Mouse (Mus musculus): ENCODE measurements at regions not wholly inside any gene's neighbourhood (a gene's known extent, or its start where the extent isn't known, plus 50 kb on each side); places are given as distances from the start of the nearest gene placed in this dataset.

- ATAC-seq: peak; percentile 62; the same call in 1 of the 2 replicates
- whole genome bisulfite sequencing: 80% methylated on average over 5 of the region's 5 CpGs
- Histone ChIP-seq H3K4me1 (no peaks in the 10 kb centered on the region), H3K27ac (no peak overlapping the region), H3K9me3 (replicated peaks) (no peaks in the 10 kb centered on the region), H3K27me3 (no peaks in the 10 kb centered on the region), H3K9ac (no peak overlapping the region), H3K4me3 (no peak overlapping the region), H3K36me3 (ENCODE audit: poor library complexity, severe bottlenecking) (no peaks in the 10 kb centered on the region), H3K4me2 (no peak overlapping the region)
Measured at GRCm38 (mm10) chr14:108152981-108153380, 761.0 kb downstream of the Slitrk1 start.

DNA sequence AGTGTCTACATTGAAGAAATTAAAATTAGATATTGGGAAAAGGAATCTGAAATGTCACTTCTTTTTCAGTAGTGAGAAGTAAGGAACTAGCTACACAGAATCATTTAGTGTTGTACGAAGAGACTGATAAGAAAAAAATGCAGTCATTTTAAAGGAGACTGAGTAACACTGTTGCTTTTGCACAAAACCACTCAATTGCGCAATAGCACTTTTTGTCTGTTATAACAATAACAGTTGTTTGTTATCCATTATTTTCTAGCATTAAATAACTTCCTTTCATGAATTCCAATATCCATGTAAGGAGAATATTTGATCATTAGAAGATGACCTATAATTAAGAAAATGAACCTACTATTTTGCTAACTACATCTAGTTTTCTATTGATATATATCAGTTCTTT lies 790.8 kb downstream of the Slitrk1 start:
- 93% methylated on average over 2 of the region's 2 CpGs for WGBS
- Histone ChIP-seq H3K4me3 (no peak overlapping the region), H3K4me1 (no peaks in the 10 kb centered on the region), H3K27me3 (no peaks in the 10 kb centered on the region), H3K9me3 (replicated peaks) (no peaks in the 10 kb centered on the region), H3K4me2 (no peak overlapping the region), H3K36me3 (ENCODE audit: poor library complexity, severe bottlenecking) (no peaks in the 10 kb centered on the region), H3K9ac (no peak overlapping the region), H3K27ac (no peak overlapping the region)
- no peak for ATAC-seq

- 80% methylated on average over 2 of the region's 2 CpGs for WGBS
- Histone ChIP-seq H3K27me3 (no peaks in the 10 kb centered on the region), H3K4me1 (no peaks in the 10 kb centered on the region), H3K4me3 (no peak overlapping the region), H3K36me3 (ENCODE audit: poor library complexity, severe bottlenecking) (no peaks in the 10 kb centered on the region), H3K9ac (no peak overlapping the region), H3K27ac (no peak overlapping the region), H3K4me2 (no peak overlapping the region), H3K9me3 (replicated peaks) (no peaks in the 10 kb centered on the region)
- ATAC-seq: no peak
Measured at GRCm38 (mm10) chr14:108105009-108105408, 808.9 kb downstream of the Slitrk1 start.

- ATAC-seq: no peak
- Histone ChIP-seq H3K9me3 (replicated peaks) (no peaks in the 10 kb centered on the region), H3K4me3 (no peak overlapping the region), H3K27me3 (no peaks in the 10 kb centered on the region), H3K4me2 (no peak overlapping the region), H3K36me3 (ENCODE audit: poor library complexity, severe bottlenecking) (no peaks in the 10 kb centered on the region), H3K9ac (no peak overlapping the region), H3K4me1 (no peaks in the 10 kb centered on the region), H3K27ac (no peak overlapping the region)
- WGBS: 81% methylated on average over 2 of the region's 2 CpGs
Measured at GRCm38 (mm10) chr14:108090965-108091364, 823.0 kb downstream of the Slitrk1 start.

DNA sequence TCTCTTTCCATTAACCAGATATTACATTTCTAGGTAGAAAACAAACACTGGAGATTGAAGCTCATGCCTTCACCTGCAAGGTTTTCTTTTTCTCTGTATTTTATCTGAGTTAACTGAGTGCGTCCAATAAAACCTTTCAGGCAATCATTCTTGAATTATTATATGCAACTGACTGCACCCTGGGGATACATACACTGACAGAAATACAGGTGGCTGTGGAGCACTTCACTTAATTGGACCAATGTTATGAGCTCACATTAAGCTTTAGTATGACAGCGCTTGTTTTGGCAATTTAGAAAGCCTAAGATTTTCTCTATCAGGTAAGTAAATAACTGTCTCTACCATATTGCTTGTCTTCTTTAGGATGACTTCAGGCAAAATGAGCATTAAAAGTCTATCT lies 864.0 kb downstream of the Slitrk1 start:
- no peaks in the 10 kb centered on the region for H3K27me3 ChIP-seq
- H3K4me1 ChIP-seq: no peaks in the 10 kb centered on the region
- H3K9me3 ChIP-seq (replicated peaks): no peaks in the 10 kb centered on the region
- no peak for ATAC-seq
- WGBS: 89% methylated on average over 2 of the region's 2 CpGs
- no peak overlapping the region for H3K9ac ChIP-seq
- no peaks in the 10 kb centered on the region for H3K36me3 ChIP-seq (ENCODE audit: poor library complexity, severe bottlenecking)
- H3K27ac ChIP-seq: no peak overlapping the region
- no peak overlapping the region for H3K4me2 ChIP-seq
- H3K4me3 ChIP-seq: no peak overlapping the region

GRCm38 (mm10) chr14:108035959-108036358 lies 878.0 kb downstream of the Slitrk1 start:
- no peak overlapping the region for H3K4me2 ChIP-seq
- no peak overlapping the region for H3K27ac ChIP-seq
- ATAC-seq: no peak
- whole genome bisulfite sequencing: 92% methylated on average over 1 of the region's 1 CpGs
- no peaks in the 10 kb centered on the region for H3K36me3 ChIP-seq (ENCODE audit: poor library complexity, severe bottlenecking)
- H3K4me1 ChIP-seq: no peaks in the 10 kb centered on the region
- no peaks in the 10 kb centered on the region for H3K9me3 ChIP-seq (replicated peaks)
- no peak overlapping the region for H3K9ac ChIP-seq
- no peak overlapping the region for H3K4me3 ChIP-seq
- H3K27me3 ChIP-seq: no peaks in the 10 kb centered on the region

- Histone ChIP-seq H3K4me3 (no peak overlapping the region), H3K4me1 (no peaks in the 10 kb centered on the region), H3K4me2 (no peak overlapping the region), H3K9me3 (replicated peaks) (no peaks in the 10 kb centered on the region), H3K27ac (no peak overlapping the region), H3K36me3 (ENCODE audit: poor library complexity, severe bottlenecking) (no peaks in the 10 kb centered on the region), H3K9ac (no peak overlapping the region), H3K27me3 (no peaks in the 10 kb centered on the region)
- WGBS: 83% methylated on average over 1 of the region's 1 CpGs
- no peak for ATAC-seq
Measured at GRCm38 (mm10) chr14:108034162-108034561, 879.8 kb downstream of the Slitrk1 start.

DNA sequence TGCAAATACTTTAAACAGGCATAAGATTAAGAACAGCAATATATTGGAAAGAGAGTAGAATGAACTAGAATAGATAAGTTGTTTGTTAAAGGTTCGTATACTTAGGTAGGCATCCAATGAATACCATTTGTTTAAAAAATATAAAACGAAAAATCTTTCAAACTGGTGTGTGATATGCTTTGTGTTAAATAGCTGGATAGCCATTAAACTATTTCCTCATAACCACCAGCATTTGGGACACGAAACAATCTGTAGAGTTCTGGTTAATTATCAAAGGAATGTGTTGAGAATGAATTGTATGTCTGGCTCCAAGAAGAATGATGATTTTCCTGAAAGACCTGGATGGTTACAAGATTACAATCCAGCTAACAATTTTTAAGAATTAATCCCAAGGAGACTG lies 891.4 kb downstream of the Slitrk1 start:
- no peak overlapping the region for H3K9ac ChIP-seq
- no peak for ATAC-seq
- H3K27ac ChIP-seq: no peak overlapping the region
- no peaks in the 10 kb centered on the region for H3K27me3 ChIP-seq
- H3K4me3 ChIP-seq: no peak overlapping the region
- H3K4me1 ChIP-seq: no peaks in the 10 kb centered on the region
- H3K4me2 ChIP-seq: no peak overlapping the region
- H3K9me3 ChIP-seq (replicated peaks): no peaks in the 10 kb centered on the region
- H3K36me3 ChIP-seq (ENCODE audit: poor library complexity, severe bottlenecking): no peaks in the 10 kb centered on the region
- WGBS: 78% methylated on average over 3 of the region's 3 CpGs

DNA sequence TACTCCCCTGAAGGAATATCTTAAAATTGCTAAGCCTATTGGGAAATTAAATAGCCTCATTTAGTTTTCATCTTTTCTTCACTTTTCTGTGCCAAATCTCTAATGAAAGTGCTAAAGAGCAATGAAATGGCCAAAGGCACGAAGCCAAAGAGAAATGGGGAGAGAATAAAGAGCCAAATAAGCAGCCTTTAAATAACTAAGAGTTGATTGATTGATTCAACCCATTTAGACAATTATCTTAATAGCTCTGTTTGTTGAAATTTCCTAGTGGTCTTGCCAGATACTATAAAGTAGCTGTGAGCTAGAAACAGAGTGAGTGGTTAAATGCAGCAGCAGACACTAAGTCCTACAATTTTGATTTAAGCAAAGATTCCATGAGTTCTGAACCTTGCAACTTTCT lies 891.9 kb downstream of the Slitrk1 start:
- Histone ChIP-seq H3K9ac (no peak overlapping the region), H3K4me1 (no peaks in the 10 kb centered on the region), H3K36me3 (ENCODE audit: poor library complexity, severe bottlenecking) (no peaks in the 10 kb centered on the region), H3K9me3 (replicated peaks) (no peaks in the 10 kb centered on the region), H3K27ac (no peak overlapping the region), H3K4me2 (no peak overlapping the region), H3K4me3 (no peak overlapping the region), H3K27me3 (no peaks in the 10 kb centered on the region)
- WGBS: 17% methylated on average over 1 of the region's 1 CpGs
- ATAC-seq: peak; percentile 84

GRCm38 (mm10) chr14:108021331-108021730 lies 892.6 kb downstream of the Slitrk1 start:
- H3K4me3 ChIP-seq: no peak overlapping the region

GRCm38 (mm10) chr14:107987752-107988285 lies 926.1 kb downstream of the Slitrk1 start:
- no peak overlapping the region for H3K27ac ChIP-seq
- no peak overlapping the region for H3K4me3 ChIP-seq
- H3K9ac ChIP-seq: no peak overlapping the region
- H3K9me3 ChIP-seq (replicated peaks): no peaks in the 10 kb centered on the region
- H3K4me1 ChIP-seq: no peaks in the 10 kb centered on the region
- no peak for ATAC-seq
- H3K27me3 ChIP-seq: no peaks in the 10 kb centered on the region
- no peaks in the 10 kb centered on the region for H3K36me3 ChIP-seq (ENCODE audit: poor library complexity, severe bottlenecking)
- H3K4me2 ChIP-seq: no peak overlapping the region

More at GRCm38 (mm10) chr14:108021331-108021730, 892.6 kb downstream of the Slitrk1 start:
- no peak for ATAC-seq
- no peaks in the 10 kb centered on the region for H3K36me3 ChIP-seq (ENCODE audit: poor library complexity, severe bottlenecking)
- no peaks in the 10 kb centered on the region for H3K27me3 ChIP-seq
- H3K9ac ChIP-seq: no peak overlapping the region
- no peak overlapping the region for H3K27ac ChIP-seq
- H3K4me2 ChIP-seq: no peak overlapping the region
- WGBS: 78% methylated on average over 7 of the region's 7 CpGs
- no peaks in the 10 kb centered on the region for H3K4me1 ChIP-seq
- no peaks in the 10 kb centered on the region for H3K9me3 ChIP-seq (replicated peaks)

DNA sequence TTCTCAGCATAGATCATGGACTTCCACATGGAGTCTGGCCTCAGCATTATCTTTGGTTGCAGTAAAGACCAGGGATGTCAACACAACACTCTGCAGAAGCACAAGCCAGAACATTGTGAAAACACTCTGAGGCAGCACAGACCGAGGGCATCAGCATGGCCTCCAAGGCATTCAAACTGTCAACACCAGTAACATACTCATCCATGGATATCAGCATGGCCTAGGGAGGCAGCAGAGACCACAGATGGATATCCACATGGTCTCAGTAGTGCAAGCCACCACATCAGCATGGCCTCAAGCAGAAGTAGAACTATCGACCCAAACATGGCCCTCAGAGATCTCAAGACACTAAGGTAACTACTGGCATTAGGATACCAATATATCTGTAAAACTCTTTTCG lies 935.8 kb downstream of the Slitrk1 start:
- Histone ChIP-seq H3K27me3 (no peaks in the 10 kb centered on the region), H3K36me3 (ENCODE audit: poor library complexity, severe bottlenecking) (no peaks in the 10 kb centered on the region), H3K4me2 (no peak overlapping the region), H3K4me3 (no peak overlapping the region), H3K27ac (no peak overlapping the region), H3K9me3 (replicated peaks) (no peaks in the 10 kb centered on the region), H3K4me1 (no peaks in the 10 kb centered on the region), H3K9ac (no peak overlapping the region)
- WGBS: 84% methylated on average over 3 of the region's 3 CpGs
- ATAC-seq: no peak

- ATAC-seq: no peak
Measured at GRCm38 (mm10) chr14:107952076-107952475, 961.9 kb downstream of the Slitrk1 start.

More at GRCm38 (mm10) chr14:107952076-107952475, 961.9 kb downstream of the Slitrk1 start:
- Histone ChIP-seq H3K9me3 (replicated peaks) (no peaks in the 10 kb centered on the region), H3K27ac (no peak overlapping the region), H3K4me1 (no peaks in the 10 kb centered on the region), H3K4me3 (no peak overlapping the region), H3K27me3 (no peaks in the 10 kb centered on the region), H3K9ac (no peak overlapping the region), H3K36me3 (ENCODE audit: poor library complexity, severe bottlenecking) (no peaks in the 10 kb centered on the region), H3K4me2 (no peak overlapping the region)
- 90% methylated on average over 1 of the region's 1 CpGs for WGBS

Data from forebrain, embryonic 13.5 days (tissue).